Comparison of ENCODE assay signal across 19 mouse cellular contexts in genomic region chr10:60062173-60062572, GRCm38 (mm10). TPM values are rescaled to one million over a fixed set of nuclear protein-coding genes. Genes with fewer than 3 reads are reported as not detected.
DNase-seq lines count a peak whose midpoint lies in the region; ATAC-seq lines count a peak whose summit lies in the region.
"Had no signal": no experiment of that assay in that cellular context is flagged by ENCODE, and none has a peak within 500 bp of the region (broad histone marks: within the 10 kb centered on the region; RNA-seq: fewer than 3 reads in every experiment).

No protein-coding gene starts in this region.

- no peaks in the 10 kb centered on the region for H3K27me3 ChIP-seq in kidney, embryonic 16.5 days (ENCODE audit: insufficient read depth, low read length)
- H3K27me3 ChIP-seq: forebrain, embryonic 13.5 days had no signal

- peaks cover 9% of the 10 kb centered on the region for H3K9me3 ChIP-seq in kidney, embryonic 16.5 days (ENCODE audit: low read length)

- H3K27ac ChIP-seq in kidney, embryonic 16.5 days (ENCODE audit: low read length): peak overlapping the region; percentile 88
- H3K27ac ChIP-seq: embryonic facial prominence, embryonic 10.5 days; forebrain, embryonic 13.5 days had no signal

- intact Hi-C loops in left cerebral cortex, postnatal 4 days (cut with DNase I): no loop called here
- intact Hi-C loops in gastrocnemius, postnatal 36 days (cut with DNase I): no loop called here

- H3K9ac ChIP-seq in kidney, embryonic 16.5 days (replicated peaks; ENCODE audit: low read length): no peak overlapping the region
- H3K9ac ChIP-seq: forebrain, embryonic 13.5 days; forebrain, postnatal 0 days; heart, embryonic 12.5 days had no signal

- peaks cover 8% of the 10 kb centered on the region; the same call in 1 of the 2 replicates for H3K36me3 ChIP-seq in kidney, embryonic 16.5 days (ENCODE audit: insufficient read depth, low read length)

- H3K4me3 ChIP-seq in kidney, embryonic 16.5 days (ENCODE audit: low read length): no peak overlapping the region
- H3K4me3 ChIP-seq: embryonic facial prominence, embryonic 10.5 days; forebrain, embryonic 13.5 days; heart, embryonic 12.5 days; hindbrain, embryonic 10.5 days had no signal

- H3K4me2 ChIP-seq in kidney, embryonic 16.5 days (replicated peaks; ENCODE audit: low read depth, low read length): no peak overlapping the region
- H3K4me2 ChIP-seq: forebrain, embryonic 13.5 days; heart, embryonic 12.5 days had no signal

- peak; percentile 23 for DNase-seq in kidney, adult 18-20 months
- DNase-seq in kidney, adult 8-10 months: peak; percentile 55 to 63
- DNase-seq in kidney, postnatal 25 days: peak; percentile 46 to 67
- no peak for DNase-seq in adipocyte (ENCODE audit: low spot score)
- DNase-seq in left cerebral cortex, postnatal 4 days: no peak
- no peak for DNase-seq in gastrocnemius, postnatal 36 days
- DNase-seq in gastrocnemius, postnatal 10 days: no peak
- DNase-seq: adrenal gland, adult 8-10 months; adrenal gland, postnatal 36 days; cerebellum, adult 2 months; cerebellum, postnatal 10 days; forebrain, postnatal 0 days; gastrocnemius, postnatal 25 days; heart, adult 11 months had no signal

- peaks cover 28% of the 10 kb centered on the region for H3K4me1 ChIP-seq in kidney, embryonic 16.5 days (ENCODE audit: insufficient read depth, low read length)
- H3K4me1 ChIP-seq: forebrain, embryonic 13.5 days had no signal

- ATAC-seq in kidney, embryonic 16.5 days (ENCODE audit: low FRiP score, low TSS enrichment): peak; percentile 91
- ATAC-seq: forebrain, embryonic 13.5 days; forebrain, postnatal 0 days had no signal

- WGBS in kidney, embryonic 16.5 days: 60% methylated on average over 5 of the region's 5 CpGs

RNA-seq across cellular contexts. Expression of gene Spock2, which starts 43.8 kb away (rescaled TPM):
- 47.1 and 56.8 TPM in 2 replicates for polyA plus RNA-seq in kidney, embryonic 16.5 days (2015; fragmentation: Nextera tagmentation; extraction: Ambion mirVana)
- total RNA-seq in left cerebral cortex, postnatal 4 days (2021): 100 to 1,000 TPM; 312 to 345 TPM
- 1 to 10 TPM; 4.9 to 5.8 TPM for total RNA-seq in gastrocnemius, postnatal 36 days (2021)
- 1 to 10 TPM; 4.6 to 6.2 TPM for total RNA-seq in gastrocnemius, postnatal 10 days (2021)

RNA-seq across cellular contexts. Expression of gene Anapc16, which starts 59.2 kb away (rescaled TPM):
- 93.6 and 95.2 TPM in 2 replicates for polyA plus RNA-seq in kidney, embryonic 16.5 days (2015; fragmentation: Nextera tagmentation; extraction: Ambion mirVana)
- 10 to 100 TPM; 60.2 to 60.8 TPM for total RNA-seq in left cerebral cortex, postnatal 4 days (2021)
- 10 to 100 TPM; 45.0 to 46.0 TPM for total RNA-seq in gastrocnemius, postnatal 36 days (2021)
- total RNA-seq in gastrocnemius, postnatal 10 days (2021): 10 to 100 TPM; 39.7 to 40.1 TPM

RNA-seq across cellular contexts. Expression of gene Ascc1, which starts 59.6 kb away (rescaled TPM):
- polyA plus RNA-seq in kidney, embryonic 16.5 days (2015; fragmentation: Nextera tagmentation; extraction: Ambion mirVana): 56.3 and 58.0 TPM in 2 replicates
- 10 to 100 TPM; 25.8 to 27.1 TPM for total RNA-seq in left cerebral cortex, postnatal 4 days (2021)
- total RNA-seq in gastrocnemius, postnatal 36 days (2021): 10 to 100 TPM; 12.8 to 13.1 TPM
- 10 to 100 TPM; 12.4 to 13.5 TPM for total RNA-seq in gastrocnemius, postnatal 10 days (2021)

Comparison
In these comparisons a context has a peak if more than half of its experiments do, and no peak if none do; other contexts are left out.
1. DNase-seq: peak in kidney, adult 18-20 months (single experiment), kidney, adult 8-10 months (2 of 2) and kidney, postnatal 25 days (2 of 2); none in adipocyte (single experiment), left cerebral cortex, postnatal 4 days (single experiment), gastrocnemius, postnatal 36 days (0 of 2) and gastrocnemius, postnatal 10 days (single experiment).
2. RNA of gene Spock2, which starts 43.8 kb away (total RNA-seq): 312 to 345 TPM in left cerebral cortex, postnatal 4 days; 4.6 to 6.2 TPM in gastrocnemius, postnatal 10 days and 4.9 to 5.8 TPM in gastrocnemius, postnatal 36 days; every median in the first group is over 10 times any median in the second.